Mouse (Mus musculus) retina, postnatal 1 day (tissue): Measurements from ENCODE around the gene Lrrc23.
"Not testable (repeated sequence)": the region's sequence is repeated elsewhere in the genome, so short reads cannot be mapped to it uniquely, and the experiment has no call there.

Experiments used
- DNase-seq: peaks from one replicate; pipeline ENCODE4 v3.0.0-alpha.2; 2012

Lrrc23 gene

GRCm38 (mm10) chr6:124807366-124807765 lies 27.8 kb upstream of the Lrrc23 start:
- no peak for DNase-seq

- DNase-seq = no peak
These were observed 27.1 kb upstream of the Lrrc23 start for GRCm38 (mm10) chr6:124806446-124807140.

GRCm38 (mm10) chr6:124805341-124806321 lies 26.1 kb upstream of the Lrrc23 start:
- peak; percentile 95 for DNase-seq

- no peak for DNase-seq
These were observed 24.8 kb upstream of the Lrrc23 start for GRCm38 (mm10) chr6:124804341-124804740.

GRCm38 (mm10) chr6:124803691-124804090 lies 24.2 kb upstream of the Lrrc23 start:
- DNase-seq = not testable (repeated sequence)

GRCm38 (mm10) chr6:124803061-124803460 lies 23.5 kb upstream of the Lrrc23 start:
- DNase-seq = no peak

GRCm38 (mm10) chr6:124802400-124802799 lies 22.9 kb upstream of the Lrrc23 start:
- DNase-seq = not testable (repeated sequence)

- no peak for DNase-seq
These were observed 16.7 kb upstream of the Lrrc23 start for GRCm38 (mm10) chr6:124796200-124796599.

- no peak for DNase-seq
These were observed 16.3 kb upstream of the Lrrc23 start for GRCm38 (mm10) chr6:124795781-124796180.

- no peak for DNase-seq
These were observed 12.4 kb upstream of the Lrrc23 start for GRCm38 (mm10) chr6:124791911-124792310.

- no peak for DNase-seq
These were observed 10.6 kb upstream of the Lrrc23 start for GRCm38 (mm10) chr6:124790121-124790520.

GRCm38 (mm10) chr6:124789519-124789918 lies 10.0 kb upstream of the Lrrc23 start:
- DNase-seq = no peak

GRCm38 (mm10) chr6:124787722-124788121 lies 8.2 kb upstream of the Lrrc23 start:
- DNase-seq = no peak

- no peak for DNase-seq
These were observed 7.4 kb upstream of the Lrrc23 start for GRCm38 (mm10) chr6:124786756-124787420.

- peak; percentile 62 for DNase-seq
These were observed 2.9 kb upstream of the Lrrc23 start for GRCm38 (mm10) chr6:124782436-124782835.

- no peak for DNase-seq
These were observed 1.4 kb upstream of the Lrrc23 start for GRCm38 (mm10) chr6:124780917-124781316.

- DNase-seq = no peak
These were observed 473 bp upstream of the Lrrc23 start for GRCm38 (mm10) chr6:124779984-124780416.

GRCm38 (mm10) chr6:124770511-124770910 lies 9.0 kb downstream of the Lrrc23 start:
- DNase-seq = no peak

- DNase-seq = no peak
These were observed 9.5 kb downstream of the Lrrc23 start for GRCm38 (mm10) chr6:124770013-124770412.

- DNase-seq = peak; percentile 84
These were observed 10.3 kb downstream of the Lrrc23 start, which contains the start of gene Eno2 for GRCm38 (mm10) chr6:124769101-124769765. Gene Eno2 (minus strand): TSS chr6:124769673.

- DNase-seq = no peak
These were observed 10.9 kb downstream of the Lrrc23 start for GRCm38 (mm10) chr6:124768704-124769044.

GRCm38 (mm10) chr6:124767920-124768703 lies 11.4 kb downstream of the Lrrc23 start:
- DNase-seq = peak; percentile 79
